Mouse (Mus musculus) MEL (cell line): ENCODE data around the gene Bpifa2. TPM values are rescaled to one million over a fixed set of nuclear protein-coding genes. Genes with fewer than 3 reads are reported as not detected.

Source experiments
- DNase-seq: peaks from one replicate; pipeline ENCODE4 v3.0.0; 2011; ENCODE audit warnings: low read depth, low spot score
- H3K27ac ChIP-seq: 2 replicates; pipeline ENCODE4 v1.5.1; 2012; ENCODE audit warnings: low read depth, mild to moderate bottlenecking, control low read depth, low read length, moderate library complexity; ENCODE audit not compliant: control insufficient read depth
- H3K27me3 ChIP-seq, 2 experiments: fragments of 150-350 bp in 1 of 2; sonication (generic) in 1 of 2; 2 replicates each; pipeline ENCODE4 v1.6.1; 2012; ENCODE audit warnings: low read length in 2 of 2, mild to moderate bottlenecking in 2 of 2, improper control_type of control experiment in 1 of 2, moderate library complexity in 1 of 2; ENCODE audit not compliant: insufficient read depth in 2 of 2, control insufficient read depth in 1 of 2
- H3K36me3 ChIP-seq, 2 experiments: 2 replicates each; pipeline ENCODE4 v1.6.1; 2012 to 2014; ENCODE audit warnings: low read length in 2 of 2, improper control_type of control experiment in 1 of 2, inconsistent platforms in 1 of 2, mild to moderate bottlenecking in 1 of 2; ENCODE audit not compliant: insufficient read depth in 2 of 2, control insufficient read depth in 1 of 2
- H3K4me1 ChIP-seq, 2 experiments: fragments of 150-350 bp in 1 of 2; sonication (generic) in 1 of 2; 2 replicates each; pipeline ENCODE4 v1.6.1; 2012; ENCODE audit warnings: low read length in 2 of 2, improper control_type of control experiment in 1 of 2, mild to moderate bottlenecking in 1 of 2; ENCODE audit not compliant: insufficient read depth in 2 of 2, control insufficient read depth in 1 of 2
- H3K4me3 ChIP-seq, 2 experiments: fragments of 150-350 bp in 1 of 2; sonication (generic) in 1 of 2; 2 replicates each; pipeline ENCODE4 v1.5.1; 2012; ENCODE audit warnings: low read depth in 2 of 2, low read length in 2 of 2, mild to moderate bottlenecking in 2 of 2, moderate library complexity in 2 of 2, control low read depth in 1 of 2, improper control_type of control experiment in 1 of 2; ENCODE audit not compliant: control insufficient read depth in 1 of 2, insufficient read depth in 1 of 2
- H3K79me2 ChIP-seq: 2 replicates; pipeline ENCODE4 v1.6.1; 2012; ENCODE audit warnings: mild to moderate bottlenecking, low read length, moderate library complexity; ENCODE audit not compliant: control insufficient read depth, poor library complexity, insufficient read depth
- H3K9ac ChIP-seq: 2 replicates; pipeline ENCODE4 v1.6.1; 2012; ENCODE audit warnings: low read depth, mild to moderate bottlenecking, control low read depth, low read length, moderate library complexity; ENCODE audit not compliant: control insufficient read depth, poor library complexity, severe bottlenecking
- H3K9me3 ChIP-seq: fragments of 150-350 bp; sonication (generic); replicated peaks from 2 replicates; pipeline ENCODE4 v1.6.1; 2012; ENCODE audit warnings: mild to moderate bottlenecking, low read length, improper control_type of control experiment, moderate library complexity; ENCODE audit not compliant: insufficient read depth
- BHLHE40 ChIP-seq: IDR thresholded peaks from 2 replicates; pipeline ENCODE4 v1.6.1; 2012; ENCODE audit warnings: low read depth, mild to moderate bottlenecking, inconsistent platforms, low read length, improper control_type of control experiment, borderline replicate concordance
- CHD1 ChIP-seq: IDR thresholded peaks from 2 replicates; pipeline ENCODE4 v1.6.1; 2012; ENCODE audit warnings: low read depth, mild to moderate bottlenecking, inconsistent platforms, low read length, improper control_type of control experiment
- CHD2 ChIP-seq: IDR thresholded peaks from 2 replicates; pipeline ENCODE4 v1.6.1; 2011; ENCODE audit warnings: low read length, improper control_type of control experiment
- CTCF ChIP-seq, 3 experiments: IDR thresholded peaks in 2 of 3; conservative IDR thresholded peaks in 1 of 3; 2 replicates each; pipeline ENCODE4 v1.5.1; 2011 to 2012; ENCODE audit warnings: low read length in 3 of 3, low read depth in 2 of 3, mild to moderate bottlenecking in 2 of 3, improper control_type of control experiment in 1 of 3, inconsistent platforms in 1 of 3, mixed read lengths in 1 of 3, moderate library complexity in 1 of 3; ENCODE audit not compliant: control insufficient read depth in 1 of 3, insufficient read depth in 1 of 3, poor library complexity in 1 of 3, severe bottlenecking in 1 of 3
- ELF1 ChIP-seq: IDR thresholded peaks from 2 replicates; pipeline ENCODE4 v1.6.1; 2014; ENCODE audit warnings: low read depth, mild to moderate bottlenecking, inconsistent platforms, low read length, improper control_type of control experiment, moderate library complexity
- EP300 ChIP-seq, 2 experiments: IDR thresholded peaks; 2 replicates each; pipeline ENCODE4 v1.6.1; 2011; ENCODE audit warnings: improper control_type of control experiment in 2 of 2, low read length in 2 of 2, low read depth in 1 of 2, mild to moderate bottlenecking in 1 of 2
- ETS1 ChIP-seq: IDR thresholded peaks from 2 replicates; pipeline ENCODE4 v1.6.1; 2012; ENCODE audit warnings: low read depth, mild to moderate bottlenecking, inconsistent platforms, low read length, improper control_type of control experiment, moderate library complexity
- GABPA ChIP-seq: IDR thresholded peaks from 2 replicates; pipeline ENCODE4 v1.6.1; 2012; ENCODE audit warnings: low read depth, mild to moderate bottlenecking, inconsistent platforms, low read length, improper control_type of control experiment, moderate library complexity
- GATA1 ChIP-seq: IDR thresholded peaks from 2 replicates; pipeline ENCODE4 v1.6.1; 2011; ENCODE audit warnings: low read depth, low read length, improper control_type of control experiment
- HCFC1 ChIP-seq: IDR thresholded peaks from 2 replicates; pipeline ENCODE4 v1.6.1; 2012; ENCODE audit warnings: low read depth, mild to moderate bottlenecking, inconsistent platforms, low read length, improper control_type of control experiment, moderate library complexity
- JUND ChIP-seq: IDR thresholded peaks from 2 replicates; pipeline ENCODE4 v1.6.1; 2011; ENCODE audit warnings: low read depth, mild to moderate bottlenecking, improper control_type of control experiment, low read length
- MAFK ChIP-seq: IDR thresholded peaks from 2 replicates; pipeline ENCODE4 v1.6.1; 2011; ENCODE audit warnings: low read depth, mild to moderate bottlenecking, low read length, improper control_type of control experiment, borderline replicate concordance
- MAX ChIP-seq: IDR thresholded peaks from 2 replicates; pipeline ENCODE4 v1.6.1; 2011; ENCODE audit warnings: low read length, improper control_type of control experiment
- MXI1 ChIP-seq: IDR thresholded peaks from 2 replicates; pipeline ENCODE4 v1.6.1; 2011; ENCODE audit warnings: mild to moderate bottlenecking, low read depth, low read length, improper control_type of control experiment
- NRF1 ChIP-seq: IDR thresholded peaks from 2 replicates; pipeline ENCODE4 v1.6.1; 2014; ENCODE audit warnings: low read depth, mild to moderate bottlenecking, inconsistent platforms, low read length, improper control_type of control experiment, moderate library complexity; ENCODE audit not compliant: poor library complexity, insufficient read depth, severe bottlenecking
- POLR2AphosphoS2 ChIP-seq: IDR thresholded peaks from 2 replicates; pipeline ENCODE4 v1.6.1; 2011; ENCODE audit warnings: low read length, improper control_type of control experiment
- POLR2AphosphoS5 ChIP-seq: IDR thresholded peaks from 2 replicates; pipeline ENCODE4 v1.6.1; 2012; ENCODE audit warnings: low read depth, borderline replicate concordance, mild to moderate bottlenecking, inconsistent platforms, low read length, moderate library complexity, mixed read lengths
- RAD21 ChIP-seq: IDR thresholded peaks from 2 replicates; pipeline ENCODE4 v1.6.1; 2011; ENCODE audit warnings: mild to moderate bottlenecking, low read depth, low read length, improper control_type of control experiment
- SMC3 ChIP-seq: IDR thresholded peaks from 2 replicates; pipeline ENCODE4 v1.6.1; 2011; ENCODE audit warnings: low read depth, low read length, improper control_type of control experiment
- TAL1 ChIP-seq: IDR thresholded peaks from 2 replicates; pipeline ENCODE4 v1.6.1; 2012; ENCODE audit warnings: mild to moderate bottlenecking, inconsistent platforms, low read length, moderate library complexity, mixed read lengths
- TBP ChIP-seq: IDR thresholded peaks from 2 replicates; pipeline ENCODE4 v1.8.0; 2011; ENCODE audit warnings: low read depth, low read length, improper control_type of control experiment
- TCF12 ChIP-seq: IDR thresholded peaks from 2 replicates; pipeline ENCODE4 v1.6.1; 2014; ENCODE audit warnings: low read depth, mild to moderate bottlenecking, inconsistent platforms, low read length, improper control_type of control experiment, moderate library complexity
- USF1 ChIP-seq: IDR thresholded peaks from 2 replicates; pipeline ENCODE4 v1.6.1; 2014; ENCODE audit warnings: low read depth, mild to moderate bottlenecking, inconsistent platforms, low read length, improper control_type of control experiment, moderate library complexity
- USF2 ChIP-seq, 2 experiments: IDR thresholded peaks; 2 replicates each; pipeline ENCODE4 v1.6.1; 2011 to 2012; ENCODE audit warnings: improper control_type of control experiment in 2 of 2, low read length in 2 of 2, borderline replicate concordance in 1 of 2, inconsistent platforms in 1 of 2, low read depth in 1 of 2, mild to moderate bottlenecking in 1 of 2; ENCODE audit not compliant: insufficient read depth in 1 of 2
- ZC3H11A ChIP-seq: IDR thresholded peaks from 2 replicates; pipeline ENCODE4 v1.6.1; 2012; ENCODE audit warnings: low read depth, mild to moderate bottlenecking, inconsistent platforms, low read length, improper control_type of control experiment
- ZKSCAN1 ChIP-seq: IDR thresholded peaks from 2 replicates; pipeline ENCODE4 v1.6.1; 2012; ENCODE audit warnings: low read depth, mild to moderate bottlenecking, inconsistent platforms, low read length, improper control_type of control experiment, moderate library complexity
- ZMIZ1 ChIP-seq: IDR thresholded peaks from 2 replicates; pipeline ENCODE4 v1.6.1; 2012; ENCODE audit warnings: low read depth, mild to moderate bottlenecking, inconsistent platforms, low read length, improper control_type of control experiment, moderate library complexity
- ZNF384 ChIP-seq: IDR thresholded peaks from 2 replicates; pipeline ENCODE4 v1.6.1; 2012; ENCODE audit warnings: low read depth, mild to moderate bottlenecking, inconsistent platforms, low read length, improper control_type of control experiment
- polyA plus RNA-seq, 2 experiments: library from polyadenylated mRNA; stranded (reverse) in 1 of 2; unstranded in 1 of 2; fragments of >175 nt in 1 of 2; fragments of >200 nt in 1 of 2; gene quantifications; 2 replicates each; pipeline versions ENCODE4 v1.2.1 to v1.2.4; 2012; ENCODE audit warnings: low replicate concordance in 2 of 2, low read depth in 1 of 2; ENCODE audit not compliant: insufficient read length in 2 of 2, insufficient read depth in 1 of 2, missing spikeins in 1 of 2
- total RNA-seq: library from RNA; depleted of rRNA; stranded (reverse); fragments of 300-350 nt; gene quantifications from 2 replicates; pipeline ENCODE4 v1.2.3, GENCODE M21; 2012; rRNA removed

Bpifa2 gene
- total RNA-seq (not detected in 2 replicates), polyA plus RNA-seq (not detected)

GRCm38 (mm10) chr2:154007965-154008364 lies at the start of gene Bpifa2:
TSS of gene Bpifa2 (plus strand) at chr2:154008265.
- no peaks in the 10 kb centered on the region for H3K27me3 ChIP-seq
- no peaks in the 10 kb centered on the region for H3K9me3 ChIP-seq
- no peaks in the 10 kb centered on the region for H3K4me1 ChIP-seq
- no peaks in the 10 kb centered on the region for H3K79me2 ChIP-seq
- TF ChIP-seq HCFC1 (no peak), ELF1 (no peak), POLR2AphosphoS2 (no peak), USF1 (no peak), EP300 (IDR thresholded peaks at IDR 0.05; ENCODE audit: low read depth in 1 of 2, low read length in 2 of 2) (no peak), POLR2AphosphoS5 (no peak), TCF12 (no peak), CHD1 (no peak), GABPA (no peak), ZKSCAN1 (no peak), SMC3 (no peak), TBP (no peak), RAD21 (no peak), TAL1 (no peak), BHLHE40 (no peak), JUND (no peak), ETS1 (no peak)
- no peaks in the 10 kb centered on the region for H3K36me3 ChIP-seq
- H3K9ac ChIP-seq: no peak within 1 kb of the TSS
- H3K4me3 ChIP-seq: no peak within 1 kb of the TSS
- H3K27ac ChIP-seq: no peak within 1 kb of the TSS
- DNase-seq: no peak

GRCm38 (mm10) chr2:153962821-153963331 lies 45.2 kb upstream of the Bpifa2 start:
- TF ChIP-seq GABPA (no peak), MAX (no peak), ZKSCAN1 (no peak), HCFC1 (no peak), ZC3H11A (no peak), USF2 (IDR thresholded peaks at IDR 0.05; ENCODE audit: borderline replicate concordance in 1 of 2, insufficient read depth in 1 of 2, low read depth in 1 of 2, low read length in 2 of 2) (no peak), ZNF384 (no peak), CHD2 (no peak), MXI1 (no peak), TCF12 (no peak), USF1 (no peak), GATA1 (no peak), ZMIZ1 (no peak), EP300 (IDR thresholded peaks at IDR 0.05; ENCODE audit: low read depth in 1 of 2, low read length in 2 of 2) (no peak), JUND (no peak), MAFK (no peak), NRF1 (no peak), CTCF (IDR thresholded peaks at IDR 0.05 in 2 of 3, conservative IDR thresholded peaks at IDR 0.05 in 1 of 3; ENCODE audit: control insufficient read depth in 1 of 3, insufficient read depth in 1 of 3, low read depth in 2 of 3, low read length in 3 of 3, poor library complexity in 1 of 3, severe bottlenecking in 1 of 3) (no peak)
- TF ChIP-seq, all 39 proteins: peak for 0
- no peaks in the 10 kb centered on the region for H3K27me3 ChIP-seq
- no peaks in the 10 kb centered on the region for H3K36me3 ChIP-seq
- DNase-seq: no peak
- no peak overlapping the region for H3K27ac ChIP-seq
- no peaks in the 10 kb centered on the region for H3K4me1 ChIP-seq
- no peak overlapping the region for H3K9ac ChIP-seq
- no peaks in the 10 kb centered on the region for H3K79me2 ChIP-seq
- no peaks in the 10 kb centered on the region for H3K9me3 ChIP-seq
- no peak overlapping the region for H3K4me3 ChIP-seq
